Mouse (Mus musculus) embryonic fibroblast, embryonic 13.5 days (primary cell): ENCODE measurements around the gene Prdx2.

Source experiments
- CTCF ChIP-seq: IDR thresholded peaks from 2 replicates; pipeline ENCODE4 v1.5.1; 2011; ENCODE audit warnings: mild to moderate bottlenecking, control low read depth, low read length, moderate library complexity, borderline replicate concordance; ENCODE audit not compliant: insufficient read depth
- POLR2A ChIP-seq: IDR thresholded peaks from 2 replicates; pipeline ENCODE4 v1.6.1; 2011; ENCODE audit warnings: low read depth, mild to moderate bottlenecking, control low read depth, low read length, moderate library complexity

- TF ChIP-seq CTCF (peak; percentile 58; the same call in 1 of the 2 replicates), POLR2A (0 out of 2 replicates have a peak, but pooled peaks have one; percentile 36)
These were observed 6.0 kb downstream of the Prdx2 start for GRCm38 (mm10) chr8:84975434-84975833.
